Mouse (Mus musculus): Measurements from ENCODE around the gene Exoc3l4. TPM values are rescaled to one million over a fixed set of nuclear protein-coding genes. Genes with fewer than 3 reads are reported as not detected.

The Exoc3l4 gene
- total RNA-seq, 2 experiments from 2014 or later: 3.0 to 4.2 TPM

- DNase-seq: peak; percentile 78
Measured at GRCm38 (mm10) chr12:111450359-111450758, 33.5 kb downstream of the Exoc3l4 start.

DNA sequence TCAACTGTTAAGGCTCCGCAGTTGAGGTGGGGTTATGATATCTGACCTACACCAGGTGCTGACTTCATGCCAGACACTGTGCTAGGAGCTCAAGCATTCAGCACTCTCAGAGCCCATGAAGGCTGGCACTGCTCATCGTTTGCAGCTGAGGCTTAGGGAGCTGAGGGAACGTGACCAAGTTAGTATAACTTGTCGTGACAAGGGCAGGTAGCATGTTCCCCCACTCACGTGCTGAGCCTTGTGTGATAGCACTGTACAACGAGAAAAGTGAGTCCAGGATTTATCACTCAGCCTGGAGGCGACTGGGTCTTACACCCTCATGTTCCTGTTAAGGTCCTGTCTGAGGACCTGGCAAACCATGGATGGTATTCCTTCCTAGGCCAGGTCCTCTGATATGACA, 34.7 kb downstream of the Exoc3l4 start:
- DNase-seq: no peak

- no peak for DNase-seq
Measured at GRCm38 (mm10) chr12:111454021-111454420, 37.2 kb downstream of the Exoc3l4 start.

DNA sequence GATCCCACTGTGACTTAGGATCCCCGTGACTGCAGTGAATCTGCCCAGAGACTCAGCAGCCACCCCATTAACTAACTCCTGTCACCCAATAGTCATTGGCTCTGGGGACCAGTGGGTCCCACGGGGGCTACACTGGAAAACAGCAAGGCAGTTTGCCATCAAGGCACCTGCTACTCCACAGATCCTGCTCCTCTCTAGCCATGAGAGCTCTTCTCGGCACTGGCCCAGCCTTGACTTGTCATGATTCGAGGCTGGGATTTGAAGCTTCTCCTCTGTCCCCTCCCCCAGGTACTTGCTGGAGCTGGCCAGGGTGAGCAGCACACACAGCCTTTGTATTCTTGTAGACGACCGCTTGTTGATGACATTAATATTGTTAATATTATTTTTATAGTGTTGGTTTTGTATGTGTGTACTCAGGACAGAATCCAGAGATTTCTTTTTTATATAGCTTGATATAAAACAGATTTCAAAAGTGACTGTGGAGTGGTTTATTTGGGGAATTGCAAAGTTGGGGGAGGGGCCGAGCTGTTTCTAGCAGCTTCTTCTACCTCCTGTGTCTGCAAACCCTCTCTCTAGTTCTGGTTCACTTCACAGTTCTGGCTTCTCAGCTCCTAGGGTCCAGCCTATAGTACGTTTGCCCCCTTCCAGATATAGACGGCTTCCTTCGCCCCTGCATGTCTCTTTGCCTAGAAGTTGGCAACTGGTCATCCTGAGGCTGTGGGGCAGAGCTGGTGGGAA, 37.9 kb downstream of the Exoc3l4 start:
- no peak for DNase-seq

DNA sequence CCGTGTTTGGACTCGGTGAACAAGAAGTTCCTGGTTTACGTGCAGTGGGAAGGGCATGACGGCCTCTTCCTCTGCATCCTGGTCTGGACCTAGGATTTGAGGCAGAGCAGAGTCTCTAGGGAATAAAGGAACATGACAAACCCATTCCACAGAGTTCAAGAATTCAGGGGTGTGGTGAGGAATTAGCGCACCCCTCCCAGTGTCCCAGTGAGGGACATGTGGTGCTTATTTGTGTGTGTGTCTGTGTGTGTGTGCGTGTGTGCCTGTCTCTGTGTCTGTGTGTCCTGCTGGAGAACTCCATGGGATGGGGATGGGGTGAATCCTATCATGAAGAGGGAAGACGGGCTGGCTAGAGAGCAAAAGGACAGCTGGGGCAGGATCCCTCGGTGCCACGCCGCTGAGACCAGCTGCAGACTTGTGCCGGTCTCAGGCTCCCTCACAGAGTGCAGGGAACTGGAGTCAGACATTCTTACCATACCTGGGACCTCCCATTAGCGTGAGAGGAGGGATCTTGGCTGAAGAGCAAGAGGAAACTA, 38.6 kb downstream of the Exoc3l4 start:
- peak; percentile 55 for DNase-seq

GRCm38 (mm10) chr12:111455860-111456259, 39.0 kb downstream of the Exoc3l4 start:
- DNase-seq: no peak

GRCm38 (mm10) chr12:111457742-111458141, 40.9 kb downstream of the Exoc3l4 start:
- no peak for DNase-seq

- no peak for DNase-seq
Measured at GRCm38 (mm10) chr12:111463570-111463969, 46.8 kb downstream of the Exoc3l4 start.

DNA sequence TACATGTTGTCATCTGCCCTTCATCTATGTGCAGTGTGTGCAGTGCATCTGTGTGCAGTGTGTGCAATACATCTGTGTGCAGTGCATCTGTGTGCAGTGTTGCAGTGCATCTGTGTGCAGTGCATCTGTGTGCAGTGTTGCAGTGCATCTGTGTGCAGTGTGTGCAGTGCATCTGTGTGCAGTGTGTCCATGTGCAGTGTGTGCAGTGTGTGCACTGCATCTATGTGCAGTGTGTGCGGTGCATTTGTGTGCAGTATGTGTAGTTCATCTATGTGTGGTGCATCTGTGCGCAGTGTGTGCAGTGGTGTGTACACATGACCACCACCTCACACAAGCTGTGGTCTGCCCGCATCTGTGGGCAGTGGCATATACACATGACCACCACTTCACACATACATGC, 49.6 kb downstream of the Exoc3l4 start:
- DNase-seq: no peak

- DNase-seq: no peak
Measured at GRCm38 (mm10) chr12:111468206-111468605, 51.4 kb downstream of the Exoc3l4 start.

GRCm38 (mm10) chr12:111469507-111469906, 52.7 kb downstream of the Exoc3l4 start:
- DNase-seq: peak; percentile 31

DNA sequence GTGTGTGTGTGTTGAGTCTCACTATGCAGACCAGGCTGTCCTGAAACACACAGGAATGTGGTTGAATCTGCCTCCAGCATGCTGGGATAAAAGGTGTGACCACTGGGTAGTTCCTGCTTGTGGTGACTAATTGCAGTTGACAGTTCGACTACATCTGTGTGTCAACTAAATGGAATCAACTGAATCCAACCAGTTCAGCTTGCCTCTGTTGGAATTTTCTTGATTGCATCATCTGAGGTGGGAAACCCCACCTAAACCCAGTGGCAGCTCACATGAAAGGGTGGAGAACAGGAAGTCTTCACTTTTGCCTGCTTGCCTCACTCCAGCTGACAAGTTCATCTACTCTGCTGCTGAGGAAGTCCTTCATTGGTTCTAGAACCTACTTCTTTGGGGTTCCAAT, 54.3 kb downstream of the Exoc3l4 start:
- no peak for DNase-seq

GRCm38 (mm10) chr12:111471721-111472120, 54.9 kb downstream of the Exoc3l4 start:
- no peak for DNase-seq

DNA sequence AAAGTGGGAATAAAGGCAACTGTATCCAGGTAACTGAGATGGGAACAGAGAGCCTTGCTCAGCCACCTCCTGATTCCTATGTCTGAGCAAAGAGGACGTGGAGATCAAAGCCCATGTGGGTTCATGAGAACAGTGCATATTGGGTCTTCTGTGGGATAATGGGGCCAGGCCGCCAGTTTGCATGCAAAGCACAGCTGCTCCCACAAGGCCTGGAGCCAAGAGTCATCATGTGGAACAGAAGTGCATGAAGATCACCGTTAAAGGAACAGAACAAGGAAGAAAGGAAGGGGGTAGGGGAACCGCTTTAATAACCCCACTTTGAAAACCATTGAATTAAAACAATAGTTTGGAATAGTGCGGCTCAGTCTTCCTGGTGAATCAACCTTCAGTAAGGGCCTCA, 56.1 kb downstream of the Exoc3l4 start:
- DNase-seq: no peak

- no peak for DNase-seq
Measured at GRCm38 (mm10) chr12:111474384-111474783, 57.6 kb downstream of the Exoc3l4 start.

DNA sequence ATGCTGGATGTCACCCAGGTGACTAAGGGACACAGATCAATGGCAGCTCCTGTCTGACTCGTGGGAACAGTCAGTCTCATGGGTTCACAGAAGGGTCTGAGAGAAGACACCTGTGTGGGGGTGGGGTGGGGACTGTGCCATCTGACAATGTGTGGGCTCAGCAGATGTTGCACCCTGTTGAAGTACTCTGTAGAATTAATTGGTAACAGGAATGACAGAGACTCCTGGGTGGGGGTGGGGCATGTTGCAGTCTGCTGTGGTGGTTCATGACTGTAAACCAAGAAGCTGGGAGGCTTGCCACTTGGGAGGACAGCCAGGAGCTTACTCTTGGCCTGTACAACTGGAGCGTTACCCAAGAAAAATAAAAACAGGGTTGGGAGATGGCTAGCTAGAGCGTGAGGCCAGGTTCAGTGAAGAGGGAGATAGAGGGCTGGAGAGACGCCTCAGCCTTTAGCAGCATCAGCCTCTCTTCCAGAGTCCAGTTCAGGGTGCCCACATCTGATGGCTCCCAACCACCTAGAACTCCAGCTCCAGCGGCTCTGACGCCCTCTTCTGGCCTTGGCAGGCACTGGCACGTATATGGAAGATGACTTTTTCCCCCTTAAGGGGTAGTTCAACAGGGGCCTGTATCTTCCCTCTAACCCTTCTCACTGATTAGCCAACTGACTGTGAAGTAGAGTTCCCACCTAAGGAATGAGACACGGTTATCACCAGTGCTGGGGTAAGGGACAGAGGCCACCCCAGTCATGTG, 58.3 kb downstream of the Exoc3l4 start:
- peak; percentile 86 for DNase-seq

GRCm38 (mm10) chr12:111478924-111479323, 62.1 kb downstream of the Exoc3l4 start:
- no peak for DNase-seq

GRCm38 (mm10) chr12:111479917-111480316, 63.1 kb downstream of the Exoc3l4 start:
- DNase-seq: no peak

Other genes with a start within 250 kb of the Exoc3l4 start
- gene 4930595D18Rik, start 232.5 kb upstream of the Exoc3l4 start, total RNA-seq (2021): not detected
- gene Amn, start 145.9 kb upstream of the Exoc3l4 start, total RNA-seq (2021): not detected
- 10 to 100 TPM; 23.6 to 24.9 TPM for gene Cdc42bpb, start 39.3 kb upstream of the Exoc3l4 start, total RNA-seq (2021)
- not detected for gene Lbhd2, start 10.2 kb upstream of the Exoc3l4 start, total RNA-seq (2021)
- 10 to 100 TPM; 34.8 to 40.4 TPM for gene Tnfaip2, start 25.5 kb downstream of the Exoc3l4 start, total RNA-seq (2021)
- under 1 TPM; 0.38 to 0.72 TPM for gene Gm266, start 68.8 kb downstream of the Exoc3l4 start, total RNA-seq (2021)
- 100 to 1,000 TPM; 133 to 143 TPM for gene Eif5, start 121.0 kb downstream of the Exoc3l4 start, total RNA-seq (2021)
- 10 to 100 TPM; 50.5 to 51.5 TPM for gene Mark3, start 157.5 kb downstream of the Exoc3l4 start, total RNA-seq (2021)

All from gastrocnemius, postnatal 25 days (tissue).